Mouse (Mus musculus): Measurements from ENCODE around the gene Dleu7. TPM values are rescaled to one million over a fixed set of nuclear protein-coding genes. Genes with fewer than 3 reads are reported as not detected.

Dleu7 gene
- polyA plus RNA-seq, 1 experiment, result 21.0 TPM

GRCm38 (mm10) chr14:62254371-62254770 is 38.5 kb downstream of the Dleu7 start:
- TF ChIP-seq POLR2A (IDR thresholded peaks at IDR 0.05; ENCODE audit: low read depth, low read length), result no peak
- TF ChIP-seq CTCF (conservative IDR thresholded peaks at IDR 0.05; ENCODE audit: insufficient read depth, insufficient read length, low read depth, low read length), result no peak
- no peaks in the 10 kb centered on the region for H3K27me3 ChIP-seq (replicated peaks; ENCODE audit: control insufficient read depth, insufficient read depth, low read length)
- 31% methylated on average over 8 of the region's 8 CpGs for WGBS
- H3K4me1 ChIP-seq (ENCODE audit: control insufficient read depth, insufficient read depth, low read length), result peaks cover 3% of the 10 kb centered on the region; the same call in 1 of the 2 replicates
- no peak for DNase-seq
- H3K36me3 ChIP-seq (ENCODE audit: control insufficient read depth, insufficient read depth, low read length), result no peaks in the 10 kb centered on the region
- H3K4me3 ChIP-seq (ENCODE audit: insufficient read depth, low read depth, low read length), result no peak overlapping the region
- H3K27ac ChIP-seq (ENCODE audit: insufficient read depth, low read depth, low read length), result no peak overlapping the region

- Histone ChIP-seq H3K4me1 (ENCODE audit: control insufficient read depth, insufficient read depth, low read length) (no peaks in the 10 kb centered on the region), H3K27ac (ENCODE audit: insufficient read depth, low read depth, low read length) (no peak overlapping the region), H3K36me3 (ENCODE audit: control insufficient read depth, insufficient read depth, low read length) (no peaks in the 10 kb centered on the region), H3K4me3 (ENCODE audit: insufficient read depth, low read depth, low read length) (no peak overlapping the region), H3K27me3 (replicated peaks; ENCODE audit: control insufficient read depth, insufficient read depth, low read length) (no peaks in the 10 kb centered on the region)
- WGBS, result 5% methylated on average over 4 of the region's 4 CpGs
- peak; percentile 61 for DNase-seq
- TF ChIP-seq CTCF (conservative IDR thresholded peaks at IDR 0.05; ENCODE audit: insufficient read depth, insufficient read length, low read depth, low read length), result peak; percentile 68
- TF ChIP-seq POLR2A (IDR thresholded peaks at IDR 0.05; ENCODE audit: low read depth, low read length), result no peak
Observed at GRCm38 (mm10) chr14:62251999-62252398, 40.8 kb downstream of the Dleu7 start.

GRCm38 (mm10) chr14:62250046-62250445 is 42.8 kb downstream of the Dleu7 start:
- no peak for DNase-seq
- no peaks in the 10 kb centered on the region for H3K27me3 ChIP-seq (replicated peaks; ENCODE audit: control insufficient read depth, insufficient read depth, low read length)
- H3K4me3 ChIP-seq (ENCODE audit: insufficient read depth, low read depth, low read length), result no peak overlapping the region
- no peak for TF ChIP-seq CTCF (conservative IDR thresholded peaks at IDR 0.05; ENCODE audit: insufficient read depth, insufficient read length, low read depth, low read length)
- TF ChIP-seq POLR2A (IDR thresholded peaks at IDR 0.05; ENCODE audit: low read depth, low read length), result no peak
- no peak overlapping the region for H3K27ac ChIP-seq (ENCODE audit: insufficient read depth, low read depth, low read length)
- no peaks in the 10 kb centered on the region for H3K36me3 ChIP-seq (ENCODE audit: control insufficient read depth, insufficient read depth, low read length)
- WGBS, result 81% methylated on average over 3 of the region's 3 CpGs
- H3K4me1 ChIP-seq (ENCODE audit: control insufficient read depth, insufficient read depth, low read length), result no peaks in the 10 kb centered on the region

- no peaks in the 10 kb centered on the region for H3K4me1 ChIP-seq (ENCODE audit: control insufficient read depth, insufficient read depth, low read length)
- WGBS, result 85% methylated on average over 2 of the region's 2 CpGs
- no peak overlapping the region for H3K4me3 ChIP-seq (ENCODE audit: insufficient read depth, low read depth, low read length)
- DNase-seq, result no peak
- no peak overlapping the region for H3K27ac ChIP-seq (ENCODE audit: insufficient read depth, low read depth, low read length)
- no peaks in the 10 kb centered on the region for H3K36me3 ChIP-seq (ENCODE audit: control insufficient read depth, insufficient read depth, low read length)
- no peaks in the 10 kb centered on the region for H3K27me3 ChIP-seq (replicated peaks; ENCODE audit: control insufficient read depth, insufficient read depth, low read length)
- TF ChIP-seq POLR2A (IDR thresholded peaks at IDR 0.05; ENCODE audit: low read depth, low read length), result no peak
- no peak for TF ChIP-seq CTCF (conservative IDR thresholded peaks at IDR 0.05; ENCODE audit: insufficient read depth, insufficient read length, low read depth, low read length)
Observed at GRCm38 (mm10) chr14:62249251-62249650, 43.6 kb downstream of the Dleu7 start.

DNA sequence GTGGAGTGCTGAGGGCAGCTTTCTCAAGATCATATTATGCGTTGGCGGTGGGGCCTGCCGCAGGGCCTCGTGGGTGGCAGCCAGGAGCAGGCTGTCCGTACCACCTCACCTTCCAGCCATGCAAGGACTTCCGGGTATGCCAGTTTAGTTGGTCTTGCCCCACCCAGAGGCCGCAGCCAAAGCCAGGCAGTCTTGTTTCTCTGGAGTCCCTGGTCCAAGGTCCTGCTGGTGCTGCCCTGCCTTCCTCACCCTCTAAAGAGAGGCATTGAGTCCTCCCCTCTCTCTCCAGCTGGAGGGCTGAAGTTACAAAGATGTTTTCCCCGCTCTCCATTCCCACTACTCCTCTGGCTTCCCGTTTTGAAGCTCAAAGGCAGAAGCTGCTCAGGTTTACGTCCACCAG is 44.1 kb downstream of the Dleu7 start:
- TF ChIP-seq POLR2A (IDR thresholded peaks at IDR 0.05; ENCODE audit: low read depth, low read length) (no peak), CTCF (conservative IDR thresholded peaks at IDR 0.05; ENCODE audit: insufficient read depth, insufficient read length, low read depth, low read length) (no peak)
- WGBS, result 63% methylated on average over 10 of the region's 10 CpGs
- DNase-seq, result peak; percentile 26
- no peaks in the 10 kb centered on the region for H3K36me3 ChIP-seq (ENCODE audit: control insufficient read depth, insufficient read depth, low read length)
- H3K4me1 ChIP-seq (ENCODE audit: control insufficient read depth, insufficient read depth, low read length), result no peaks in the 10 kb centered on the region
- no peak overlapping the region for H3K27ac ChIP-seq (ENCODE audit: insufficient read depth, low read depth, low read length)
- H3K4me3 ChIP-seq (ENCODE audit: insufficient read depth, low read depth, low read length), result no peak overlapping the region
- no peaks in the 10 kb centered on the region for H3K27me3 ChIP-seq (replicated peaks; ENCODE audit: control insufficient read depth, insufficient read depth, low read length)

DNA sequence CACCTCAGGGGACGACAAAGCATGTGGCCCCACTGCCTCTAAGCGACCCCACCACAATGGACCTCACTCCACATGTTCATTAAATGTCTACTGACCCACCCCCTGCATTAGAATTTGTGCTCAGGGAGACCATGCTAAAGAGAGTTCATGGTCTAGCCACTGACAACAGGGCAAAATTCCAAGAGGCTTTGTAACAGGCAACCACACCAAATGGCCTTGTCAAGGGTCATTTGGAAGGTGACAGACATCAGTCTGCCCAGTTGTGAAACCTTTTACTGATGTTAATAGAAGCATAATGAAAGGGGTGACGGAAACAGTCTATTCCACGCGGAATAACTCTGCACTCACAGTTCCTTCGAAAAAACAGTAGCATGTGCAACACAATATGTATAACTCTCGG is 44.5 kb downstream of the Dleu7 start:
- TF ChIP-seq POLR2A (IDR thresholded peaks at IDR 0.05; ENCODE audit: low read depth, low read length) (no peak), CTCF (conservative IDR thresholded peaks at IDR 0.05; ENCODE audit: insufficient read depth, insufficient read length, low read depth, low read length) (no peak)
- whole genome bisulfite sequencing, result 76% methylated on average over 7 of the region's 7 CpGs
- H3K27me3 ChIP-seq (replicated peaks; ENCODE audit: control insufficient read depth, insufficient read depth, low read length), result no peaks in the 10 kb centered on the region
- no peak overlapping the region for H3K4me3 ChIP-seq (ENCODE audit: insufficient read depth, low read depth, low read length)
- H3K36me3 ChIP-seq (ENCODE audit: control insufficient read depth, insufficient read depth, low read length), result no peaks in the 10 kb centered on the region
- no peak for DNase-seq
- no peak overlapping the region for H3K27ac ChIP-seq (ENCODE audit: insufficient read depth, low read depth, low read length)
- no peaks in the 10 kb centered on the region for H3K4me1 ChIP-seq (ENCODE audit: control insufficient read depth, insufficient read depth, low read length)

DNA sequence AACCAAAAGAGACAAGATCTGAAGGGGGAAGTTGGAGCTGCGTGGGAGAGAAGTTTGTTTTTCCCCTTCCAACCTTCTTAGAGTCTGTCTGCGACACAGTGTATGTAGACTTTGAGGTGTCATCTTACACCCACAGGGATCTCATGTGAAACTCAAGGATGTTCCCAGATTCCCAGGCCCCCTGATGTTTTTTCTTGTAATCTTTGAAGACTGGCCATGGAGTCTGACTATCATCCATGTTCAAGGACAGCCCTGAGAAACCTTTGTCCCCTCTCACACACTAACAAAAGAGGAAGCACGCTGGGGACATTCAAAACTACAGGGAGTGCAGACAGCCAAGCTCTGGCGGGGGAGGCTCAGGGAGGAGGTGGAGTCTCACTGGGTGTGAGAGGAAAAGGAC is 47.3 kb downstream of the Dleu7 start:
- no peaks in the 10 kb centered on the region for H3K36me3 ChIP-seq (ENCODE audit: control insufficient read depth, insufficient read depth, low read length)
- H3K4me1 ChIP-seq (ENCODE audit: control insufficient read depth, insufficient read depth, low read length), result no peaks in the 10 kb centered on the region
- 34% methylated on average over 4 of the region's 4 CpGs for WGBS
- H3K27ac ChIP-seq (ENCODE audit: insufficient read depth, low read depth, low read length), result no peak overlapping the region
- DNase-seq, result no peak
- no peaks in the 10 kb centered on the region; the same call in 1 of the 2 replicates for H3K27me3 ChIP-seq (replicated peaks; ENCODE audit: control insufficient read depth, insufficient read depth, low read length)
- no peak for TF ChIP-seq POLR2A (IDR thresholded peaks at IDR 0.05; ENCODE audit: low read depth, low read length)
- no peak for TF ChIP-seq CTCF (conservative IDR thresholded peaks at IDR 0.05; ENCODE audit: insufficient read depth, insufficient read length, low read depth, low read length)
- H3K4me3 ChIP-seq (ENCODE audit: insufficient read depth, low read depth, low read length), result no peak overlapping the region
